Mouse (Mus musculus) lung, postnatal 0 days (tissue): ENCODE data around the gene Pdha1.

Source experiments
- CTCF ChIP-seq: IDR thresholded peaks from 2 replicates; pipeline ENCODE4 v1.5.1; 2016; ENCODE audit warnings: antibody characterized with exemption, mild to moderate bottlenecking
- EP300 ChIP-seq: IDR thresholded peaks from 2 replicates; pipeline ENCODE4 v1.6.1; 2016; ENCODE audit warnings: antibody characterized with exemption, mild to moderate bottlenecking, control low read depth

GRCm38 (mm10) chrX:160153147-160153815 is 15.1 kb upstream of the Pdha1 start:
- peak; percentile 61 for TF ChIP-seq CTCF
- TF ChIP-seq EP300 = no peak
